Mouse (Mus musculus): ENCODE data around the gene Smndc1. TPM values are rescaled to one million over a fixed set of nuclear protein-coding genes. Genes with fewer than 3 reads are reported as not detected.

Gene Smndc1
- total RNA-seq, 2 experiments from 2014 or later, result 37.2 to 38.9 TPM

DNA sequence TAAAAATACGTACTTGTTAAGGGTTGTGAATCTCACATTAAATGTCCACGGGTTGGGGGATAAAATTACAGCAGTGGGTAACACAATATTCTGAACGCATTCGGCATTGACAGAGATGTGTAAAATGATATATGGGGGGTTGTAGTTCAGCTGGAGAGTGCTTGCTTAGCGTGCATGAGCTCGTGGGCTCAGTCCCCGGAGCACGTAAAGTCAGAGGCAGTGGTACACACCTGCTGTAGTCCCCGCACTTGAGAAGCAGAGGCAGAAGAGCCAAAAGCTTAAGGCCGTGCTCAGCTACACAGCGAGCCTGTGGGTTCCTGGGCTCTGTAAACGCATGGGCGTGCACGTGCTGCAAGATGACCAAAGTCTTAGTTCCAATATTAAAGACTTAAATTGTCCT lies 44.6 kb downstream of the Smndc1 start:
- no peak for DNase-seq (ENCODE audit: low spot score in 2 of 2)

DNA sequence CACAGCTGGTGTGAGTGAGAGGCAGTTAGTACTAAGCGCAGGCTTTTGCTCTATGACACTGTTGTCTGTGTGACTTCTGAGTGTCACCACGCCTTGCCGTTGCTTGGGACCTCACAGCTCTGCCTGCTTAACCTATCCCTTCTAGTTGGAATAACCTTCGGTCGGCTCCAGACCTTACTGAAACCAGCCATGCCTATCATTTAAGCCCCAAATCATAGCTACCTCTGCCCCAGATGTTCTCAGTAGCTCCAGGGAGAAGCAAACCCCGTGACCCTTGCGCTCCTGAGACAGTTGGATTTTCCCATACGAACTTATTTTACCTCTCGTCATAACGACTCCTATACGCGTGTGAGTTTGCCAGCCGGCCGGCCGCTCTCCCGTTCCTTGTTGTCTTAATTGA lies 46.3 kb downstream of the Smndc1 start:
- DNase-seq (ENCODE audit: low spot score in 2 of 2), result no peak

DNA sequence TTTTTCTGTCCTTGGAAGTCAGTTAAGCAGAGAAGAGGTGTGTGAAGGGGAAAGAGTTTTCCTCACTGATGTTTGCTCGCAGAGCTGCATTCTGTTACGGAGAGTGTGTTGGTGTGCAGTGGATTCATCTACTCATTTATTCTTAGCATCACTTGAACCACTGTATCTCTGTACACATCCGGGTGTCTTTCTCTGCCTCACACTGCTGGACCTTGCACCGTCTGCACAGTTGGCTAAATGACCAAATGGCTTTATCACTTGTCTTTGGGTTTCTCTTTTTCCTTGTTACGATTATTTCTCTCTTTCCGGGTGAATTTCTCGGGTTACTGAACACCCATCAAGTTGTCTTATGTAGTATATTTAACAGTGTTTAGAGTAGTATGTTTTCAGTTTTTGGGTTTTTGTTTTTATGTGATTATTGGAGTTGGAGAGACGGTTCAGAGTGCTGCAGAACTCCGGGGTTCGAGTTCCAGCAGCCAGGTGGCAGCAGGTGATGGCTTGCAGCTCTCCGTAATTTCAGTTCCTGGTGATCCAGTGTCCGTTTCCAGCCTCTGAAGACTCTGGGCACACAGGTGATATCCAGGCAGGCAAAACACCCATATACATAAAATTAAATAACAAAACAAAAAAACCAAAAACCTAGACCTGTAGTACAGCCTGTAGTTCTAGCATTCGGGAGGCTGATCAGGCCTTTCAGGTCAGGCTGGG lies 47.0 kb downstream of the Smndc1 start:
- no peak for DNase-seq (ENCODE audit: low spot score in 2 of 2)

DNA sequence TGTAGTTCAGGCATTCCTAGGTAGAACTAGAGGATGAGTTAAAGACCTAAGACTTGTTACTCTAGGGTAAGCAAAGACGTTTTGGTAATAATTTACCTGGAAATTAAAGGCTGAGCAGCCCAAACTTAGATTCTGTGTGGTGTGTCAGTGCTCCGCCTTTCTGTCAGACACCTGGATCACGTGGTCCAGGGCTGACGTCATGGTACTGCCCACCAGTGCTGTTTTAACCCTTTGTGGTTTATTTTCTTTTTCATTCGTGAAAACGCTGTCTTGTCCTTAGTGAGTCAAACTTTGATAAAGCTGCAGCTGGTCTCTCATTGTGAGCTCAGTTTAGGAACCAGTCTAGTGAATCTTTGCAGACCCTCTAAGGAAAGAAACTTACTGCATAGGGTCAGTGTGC lies 50.0 kb downstream of the Smndc1 start:
- no peak for DNase-seq (ENCODE audit: low spot score in 2 of 2)

DNA sequence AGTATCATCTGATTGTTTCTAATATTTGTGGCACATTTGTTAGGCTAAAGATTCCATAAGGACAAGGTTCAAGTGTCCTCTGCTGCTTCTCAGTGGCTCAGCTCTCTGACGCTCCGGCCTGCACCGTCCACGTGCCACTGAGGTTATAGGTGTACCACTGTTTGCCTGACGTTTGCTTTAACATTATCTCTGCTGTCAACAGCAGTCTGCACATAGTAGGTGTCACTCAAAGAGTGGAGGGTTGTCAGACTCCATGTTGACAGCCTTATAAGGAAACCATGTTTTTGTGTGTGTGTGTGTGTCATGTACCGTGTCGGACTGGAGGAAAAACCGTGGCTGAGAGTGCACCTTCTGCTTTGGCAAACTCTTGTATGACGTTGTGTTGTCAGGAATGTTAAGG lies 55.1 kb downstream of the Smndc1 start:
- DNase-seq (ENCODE audit: low spot score in 2 of 2), result no peak

DNA sequence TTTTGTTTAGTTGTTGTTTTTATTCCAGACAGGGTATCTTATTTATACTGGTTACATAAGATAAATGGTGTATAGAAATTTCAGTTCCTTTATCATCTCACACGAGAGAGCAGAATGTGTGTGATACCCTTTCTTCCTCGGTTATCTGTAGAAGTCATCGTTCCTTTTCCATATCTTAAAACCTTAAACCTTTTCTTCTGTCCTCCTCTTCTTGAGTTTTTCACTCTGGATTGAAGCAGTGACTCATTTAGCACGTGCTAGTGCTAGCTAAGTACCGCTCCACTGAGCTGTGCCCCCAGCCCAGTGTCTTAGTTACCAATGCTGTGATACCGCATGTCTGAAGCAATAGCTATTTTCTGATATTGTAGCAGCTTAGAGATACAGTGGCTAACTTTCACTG lies 56.6 kb downstream of the Smndc1 start:
- no peak for DNase-seq (ENCODE audit: low spot score in 2 of 2)

DNA sequence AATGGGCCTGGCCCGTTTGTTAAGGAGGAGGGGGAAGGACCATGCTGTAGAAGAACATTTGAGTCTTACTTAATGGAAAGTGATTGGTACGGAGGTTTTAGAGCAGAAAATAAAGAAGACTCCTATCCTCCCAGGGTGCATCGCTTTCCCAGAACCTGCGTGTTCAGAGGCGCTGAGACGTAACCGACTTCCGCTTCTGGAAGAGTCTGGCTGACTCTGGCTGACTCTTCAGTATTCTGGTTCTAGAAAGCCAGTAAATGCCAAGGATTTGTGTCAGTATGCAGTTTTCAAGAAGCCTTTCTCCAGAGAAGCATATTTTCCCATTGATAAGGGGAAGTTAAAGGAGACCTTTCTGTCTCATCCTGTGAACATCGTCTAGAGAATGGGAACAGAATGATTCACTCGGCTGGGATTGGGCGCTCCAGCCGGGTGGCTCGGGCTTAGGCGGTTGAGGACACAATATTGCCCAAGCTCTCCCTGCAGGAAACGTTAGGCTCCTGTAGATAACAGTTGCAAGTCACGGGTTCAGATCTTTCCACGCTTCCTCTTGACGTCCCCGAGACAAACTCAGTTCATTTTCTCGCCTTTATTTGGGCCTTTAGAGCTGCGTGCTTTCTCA lies 58.4 kb downstream of the Smndc1 start:
- no peak for DNase-seq (ENCODE audit: low spot score in 2 of 2)

DNA sequence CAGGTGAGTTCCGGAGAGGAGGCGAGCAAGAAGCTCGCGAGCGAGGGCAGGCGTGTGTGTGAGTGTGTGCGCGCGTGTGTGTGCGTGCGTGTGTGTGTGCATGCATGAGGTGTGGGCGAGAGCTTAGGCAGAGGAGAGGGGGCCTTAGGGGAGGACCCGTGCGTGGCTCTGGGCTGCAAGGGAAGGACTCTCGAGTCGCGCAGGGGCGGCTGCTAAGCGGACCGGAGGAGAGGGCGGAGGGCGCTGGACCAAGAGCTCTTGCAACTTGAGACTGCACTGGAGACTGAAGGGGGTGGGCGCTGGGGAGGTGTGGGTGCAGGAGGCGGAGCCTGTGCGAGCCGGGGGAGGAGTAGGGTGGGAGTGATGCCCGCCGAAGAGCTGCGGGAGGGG lies 60.4 kb downstream of the Smndc1 start:
- peak; percentile 68 to 77 for DNase-seq (ENCODE audit: low spot score in 2 of 2)

Other genes with a start within 250 kb of the Smndc1 start
- gene Mxi1, start 80.1 kb downstream of the Smndc1 start, total RNA-seq (2021), result 10 to 100 TPM; 52.0 to 57.0 TPM
- gene Gm10197, start 18.8 kb downstream of the Smndc1 start, total RNA-seq (2021), result not detected
- gene Dusp5, start 138.5 kb upstream of the Smndc1 start, total RNA-seq (2021), result 10 to 100 TPM in 1 of 2 experiments, 1 to 10 TPM in 1; 9.3 to 10.1 TPM
- 10 to 100 TPM; 53.4 to 65.1 TPM for gene Nutf2-ps1, start 198.5 kb upstream of the Smndc1 start, total RNA-seq (2021)
- 10 to 100 TPM; 41.5 to 44.4 TPM for gene Smc3, start 209.8 kb upstream of the Smndc1 start, total RNA-seq (2021)